Comparison of ENCODE assay signal across 29 mouse cellular contexts in genomic region chr2:63120316-63120715, GRCm38 (mm10).
"Had no signal": no experiment of that assay in that cellular context is flagged by ENCODE, and none has a peak within 500 bp of the region (broad histone marks: within the 10 kb centered on the region; RNA-seq: fewer than 3 reads in every experiment).

No protein-coding gene starts in this region.

- H3K27me3 ChIP-seq: embryonic facial prominence, embryonic 12.5 days; embryonic facial prominence, embryonic 13.5 days; embryonic facial prominence, embryonic 15.5 days; forebrain, embryonic 13.5 days; forebrain, embryonic 15.5 days had no signal

- H3K4me2 ChIP-seq: embryonic facial prominence, embryonic 12.5 days; embryonic facial prominence, embryonic 13.5 days; embryonic facial prominence, embryonic 15.5 days; forebrain, embryonic 12.5 days; forebrain, embryonic 13.5 days; forebrain, embryonic 15.5 days had no signal

- DNase-seq: cerebellum, adult 2 months; cerebellum, adult 8-10 months; cerebellum, adult 9-10 months; cerebellum, adult 9-11 months; cerebellum, postnatal 10 days; cerebellum, postnatal 14 days; cerebellum, postnatal 25 days; cerebellum, postnatal 36 days; embryo, embryonic 11 days; forebrain, postnatal 0 days; gastrocnemius, adult 2 months; gastrocnemius, postnatal 10 days; gastrocnemius, postnatal 14 days; gastrocnemius, postnatal 25 days; gastrocnemius, postnatal 36 days; heart, adult 11 months; heart, adult 18-20 months; heart, adult 2 months had no signal

- H3K27ac ChIP-seq: embryonic facial prominence, embryonic 10.5 days; embryonic facial prominence, embryonic 12.5 days; embryonic facial prominence, embryonic 13.5 days; embryonic facial prominence, embryonic 15.5 days; forebrain, embryonic 10.5 days; forebrain, embryonic 12.5 days; forebrain, embryonic 13.5 days; forebrain, embryonic 15.5 days; gastrocnemius, adult 2 months; heart, adult 2 months had no signal

- H3K9ac ChIP-seq: embryonic facial prominence, embryonic 12.5 days; embryonic facial prominence, embryonic 13.5 days; embryonic facial prominence, embryonic 15.5 days; forebrain, embryonic 12.5 days; forebrain, embryonic 13.5 days; forebrain, embryonic 15.5 days; forebrain, postnatal 0 days had no signal

- H3K4me1 ChIP-seq: embryonic facial prominence, embryonic 10.5 days had no signal

- H3K36me3 ChIP-seq: embryonic facial prominence, embryonic 10.5 days; embryonic facial prominence, embryonic 12.5 days; embryonic facial prominence, embryonic 13.5 days; embryonic facial prominence, embryonic 15.5 days; forebrain, embryonic 10.5 days; forebrain, embryonic 12.5 days; forebrain, embryonic 15.5 days had no signal

- H3K9me3 ChIP-seq: embryonic facial prominence, embryonic 10.5 days; embryonic facial prominence, embryonic 12.5 days; embryonic facial prominence, embryonic 13.5 days; embryonic facial prominence, embryonic 15.5 days; forebrain, embryonic 10.5 days; forebrain, embryonic 12.5 days; forebrain, embryonic 13.5 days; forebrain, embryonic 15.5 days had no signal

- H3K4me3 ChIP-seq: embryonic facial prominence, embryonic 10.5 days; embryonic facial prominence, embryonic 12.5 days; embryonic facial prominence, embryonic 13.5 days; embryonic facial prominence, embryonic 15.5 days; erythroblast, embryonic 14.5 days; forebrain, embryonic 10.5 days; forebrain, embryonic 12.5 days; forebrain, embryonic 13.5 days; forebrain, embryonic 15.5 days; gastrocnemius, adult 2 months; heart, adult 2 months had no signal

- ATAC-seq: forebrain, embryonic 13.5 days; forebrain, embryonic 14.5 days; forebrain, embryonic 15.5 days; forebrain, embryonic 16.5 days; forebrain, postnatal 0 days had no signal
